Mouse (Mus musculus): Measurements from ENCODE around the gene Uck2. TPM values are rescaled to one million over a fixed set of nuclear protein-coding genes. Genes with fewer than 3 reads are reported as not detected.
A peak's percentile ranks its signal among the peaks of the same experiment; 100 is the strongest.

Uck2 gene
- polyA plus RNA-seq, 1 experiment: 7.4 TPM

DNA sequence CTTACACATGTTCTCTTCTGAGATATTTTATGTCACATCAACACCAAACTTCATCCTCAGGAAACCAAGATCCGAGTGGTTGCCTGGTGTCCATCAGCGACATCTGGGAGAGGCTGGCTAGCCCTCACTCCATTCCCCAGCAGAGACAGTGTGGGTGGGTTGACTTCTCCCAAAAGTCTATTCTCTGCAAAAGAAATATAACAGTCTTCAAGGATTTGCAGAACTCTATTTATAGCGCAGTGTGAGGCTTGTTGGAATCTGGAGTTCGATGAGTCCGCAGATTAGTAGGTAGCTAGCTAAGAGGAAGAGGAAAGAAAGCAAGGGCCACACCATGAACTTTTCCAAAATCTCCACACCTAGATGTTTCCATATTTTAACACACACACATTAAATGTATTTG is 2.0 kb upstream of the Uck2 start:
- Histone ChIP-seq H3K36me3 (ENCODE audit: control insufficient read depth) (no peaks in the 10 kb centered on the region; the same call in 1 of the 2 replicates), H3K27me3 (ENCODE audit: control insufficient read depth) (peaks cover 53% of the 10 kb centered on the region), H3K4me3 (replicated peaks) (no peak overlapping the region), H3K9me3 (ENCODE audit: control insufficient read depth, low read length) (no peaks in the 10 kb centered on the region), H3K4me1 (ENCODE audit: control insufficient read depth) (peaks cover 74% of the 10 kb centered on the region)
- no peak for TF ChIP-seq TAL1 (IDR thresholded peaks at IDR 0.05; ENCODE audit: low read length)
- no peak for TF ChIP-seq GATA1 (IDR thresholded peaks at IDR 0.05; ENCODE audit: low read length)

DNA sequence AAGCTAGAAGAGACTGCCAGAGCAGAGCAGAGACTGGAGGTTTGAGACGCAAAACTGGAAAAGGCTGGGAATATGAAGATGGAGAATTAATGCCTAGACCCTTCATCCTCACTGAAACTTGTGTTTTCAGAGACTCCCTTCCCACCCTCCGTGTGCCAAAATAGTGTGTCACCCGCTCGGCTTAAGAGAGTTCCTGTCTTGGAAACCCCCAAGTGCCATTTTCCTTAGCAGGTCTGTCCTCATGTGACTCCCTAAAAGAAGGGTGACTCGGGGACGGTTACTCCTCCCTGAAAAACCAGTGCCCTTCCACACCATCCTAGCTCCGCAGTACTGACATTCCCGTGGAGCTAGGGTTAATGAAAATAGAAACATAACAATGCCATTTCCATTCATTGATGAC is 236 bp upstream of the Uck2 start:
- no peak for TF ChIP-seq GATA1 (IDR thresholded peaks at IDR 0.05; ENCODE audit: low read length)
- TF ChIP-seq TAL1 (IDR thresholded peaks at IDR 0.05; ENCODE audit: low read length): no peak
- peaks cover 86% of the 10 kb centered on the region for H3K4me1 ChIP-seq (ENCODE audit: control insufficient read depth)

DNA sequence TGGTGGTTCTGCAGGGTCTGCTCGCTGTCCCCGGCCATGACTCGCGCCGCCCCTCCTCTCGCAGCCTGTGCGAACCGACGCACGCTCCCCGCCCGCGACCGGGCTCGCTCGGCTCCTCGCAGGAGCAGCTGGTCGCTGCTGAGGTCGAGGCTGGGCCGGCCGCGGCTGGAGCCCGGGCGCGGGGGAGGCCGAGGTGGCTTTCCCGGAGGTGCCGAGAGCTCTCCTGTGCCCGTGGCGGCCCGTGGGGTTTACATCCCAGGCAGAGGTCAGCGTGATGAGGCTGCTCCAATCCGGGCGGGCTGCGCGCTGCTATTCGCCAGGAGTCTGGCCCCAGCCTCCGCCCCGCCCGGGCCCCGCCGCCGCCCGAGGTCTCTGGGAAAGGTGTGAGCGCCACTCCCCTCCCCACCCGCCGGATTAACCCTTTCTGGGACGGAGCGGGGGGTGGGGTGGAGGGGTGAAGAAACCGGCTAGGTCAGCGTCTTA is 242 bp downstream of the Uck2 start:
- Histone ChIP-seq H3K9me3 (ENCODE audit: control insufficient read depth, low read length) (no peaks in the 10 kb centered on the region), H3K36me3 (ENCODE audit: control insufficient read depth) (peaks cover 8% of the 10 kb centered on the region), H3K27me3 (ENCODE audit: control insufficient read depth) (peaks cover 32% of the 10 kb centered on the region), H3K4me3 (replicated peaks) (peak overlapping the region; percentile 91), H3K4me1 (ENCODE audit: control insufficient read depth) (peaks cover 86% of the 10 kb centered on the region)
- TF ChIP-seq TAL1 (IDR thresholded peaks at IDR 0.05; ENCODE audit: low read length) (no peak), GATA1 (IDR thresholded peaks at IDR 0.05; ENCODE audit: low read length) (no peak)

More for the DNA sequence above, 236 bp upstream of the Uck2 start:
- Histone ChIP-seq H3K4me3 (replicated peaks) (peak overlapping the region; percentile 91), H3K36me3 (ENCODE audit: control insufficient read depth) (peaks cover 3% of the 10 kb centered on the region), H3K9me3 (ENCODE audit: control insufficient read depth, low read length) (no peaks in the 10 kb centered on the region), H3K27me3 (ENCODE audit: control insufficient read depth) (peaks cover 36% of the 10 kb centered on the region)

DNA sequence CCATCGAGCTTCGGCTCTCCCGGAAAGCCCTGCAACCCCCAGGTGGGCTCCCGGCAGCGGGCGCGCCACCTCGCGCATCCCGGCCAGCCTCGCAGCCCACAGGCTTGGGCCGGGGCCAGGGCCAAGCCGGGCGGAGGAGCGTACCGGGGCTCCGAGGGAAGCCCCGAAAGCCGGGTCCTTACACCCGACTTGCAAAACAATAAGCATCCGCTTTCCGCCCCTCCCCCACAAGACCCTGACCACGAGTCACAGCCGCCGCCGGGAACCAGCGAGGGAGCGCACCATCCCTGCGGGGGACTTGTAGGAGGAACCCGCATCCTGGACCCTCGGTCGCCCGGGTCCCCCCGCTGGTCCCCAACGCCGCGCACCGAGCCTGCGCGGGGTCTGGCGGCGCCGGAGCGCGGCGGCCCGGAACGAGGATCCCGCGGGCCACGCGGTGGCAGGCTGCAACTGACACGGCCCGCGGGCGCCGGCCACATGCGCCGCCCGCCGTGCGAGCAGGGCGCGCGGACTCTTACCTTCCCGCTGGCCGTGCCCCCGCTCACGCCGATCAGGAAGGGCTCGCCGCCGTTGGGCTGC is 773 bp downstream of the Uck2 start:
- TF ChIP-seq GATA1 (IDR thresholded peaks at IDR 0.05; ENCODE audit: low read length) (no peak), TAL1 (IDR thresholded peaks at IDR 0.05; ENCODE audit: low read length) (no peak)
- Histone ChIP-seq H3K27me3 (ENCODE audit: control insufficient read depth) (peaks cover 27% of the 10 kb centered on the region), H3K9me3 (ENCODE audit: control insufficient read depth, low read length) (no peaks in the 10 kb centered on the region), H3K4me1 (ENCODE audit: control insufficient read depth) (peaks cover 82% of the 10 kb centered on the region), H3K36me3 (ENCODE audit: control insufficient read depth) (peaks cover 8% of the 10 kb centered on the region), H3K4me3 (replicated peaks) (peak overlapping the region; percentile 91)

DNA sequence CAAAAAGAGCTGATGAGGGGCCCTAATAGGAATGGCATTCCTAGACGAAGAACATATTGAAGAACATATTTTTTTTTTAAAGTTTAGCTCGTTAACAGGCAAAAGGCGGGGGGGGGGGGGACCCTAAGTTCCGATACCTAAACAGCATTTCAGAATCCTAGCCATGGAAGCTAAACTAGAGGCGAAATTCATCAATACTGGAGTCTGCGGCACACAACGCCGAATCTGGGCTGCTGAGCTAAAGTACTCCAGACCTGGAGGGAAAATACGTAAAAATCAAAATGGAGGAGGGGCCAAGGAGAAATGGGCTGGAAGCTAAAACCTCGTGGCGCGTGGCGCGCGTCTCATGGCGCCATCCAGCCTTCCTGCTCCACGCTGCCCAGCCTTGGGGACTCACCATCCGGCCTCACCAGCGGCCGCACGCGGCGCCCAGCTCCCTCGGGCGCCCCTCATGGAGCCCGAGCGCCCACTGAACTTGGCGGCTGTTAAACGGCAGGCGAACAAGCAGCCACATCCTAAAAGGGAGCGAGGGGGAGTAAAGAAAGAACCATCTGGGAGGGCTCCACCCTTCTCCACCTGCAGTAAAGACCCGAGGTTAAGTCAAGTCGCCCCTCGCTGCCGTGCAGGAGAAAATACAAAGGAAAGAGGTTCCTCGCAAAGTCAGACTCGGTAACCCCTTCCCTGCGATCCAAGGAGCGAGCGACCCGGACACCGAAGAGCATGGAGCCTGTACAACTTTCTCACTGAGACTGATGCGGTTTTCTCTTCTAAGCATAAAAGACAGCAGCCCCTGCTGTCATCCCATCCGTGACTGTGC is 1.5 kb downstream of the Uck2 start:
- peak overlapping the region; percentile 91 for H3K4me3 ChIP-seq (replicated peaks)
- peaks cover 14% of the 10 kb centered on the region for H3K36me3 ChIP-seq (ENCODE audit: control insufficient read depth)
- no peak for TF ChIP-seq TAL1 (IDR thresholded peaks at IDR 0.05; ENCODE audit: low read length)
- TF ChIP-seq GATA1 (IDR thresholded peaks at IDR 0.05; ENCODE audit: low read length): no peak
- peaks cover 23% of the 10 kb centered on the region for H3K27me3 ChIP-seq (ENCODE audit: control insufficient read depth)
- no peaks in the 10 kb centered on the region for H3K9me3 ChIP-seq (ENCODE audit: control insufficient read depth, low read length)
- H3K4me1 ChIP-seq (ENCODE audit: control insufficient read depth): peaks cover 82% of the 10 kb centered on the region

DNA sequence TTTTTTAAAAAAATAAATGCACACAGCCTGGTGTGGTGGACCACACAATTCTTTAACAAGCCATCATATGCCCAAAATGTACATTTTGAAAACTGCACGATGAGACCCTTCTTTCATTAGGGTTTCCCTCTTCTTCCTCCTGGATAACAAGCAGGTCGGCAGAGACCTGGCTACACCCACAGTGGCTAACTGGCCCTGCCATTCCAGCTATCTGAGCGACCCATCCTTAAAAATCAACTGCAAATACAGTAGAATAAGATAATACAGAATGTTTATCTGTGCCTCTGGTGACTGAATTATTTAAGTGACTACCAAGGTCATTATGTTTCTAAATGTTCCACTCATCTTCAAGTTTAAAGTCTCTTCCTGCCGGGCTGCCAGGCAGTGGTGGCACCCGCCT is 2.4 kb downstream of the Uck2 start:
- TF ChIP-seq TAL1 (IDR thresholded peaks at IDR 0.05; ENCODE audit: low read length) (no peak), GATA1 (IDR thresholded peaks at IDR 0.05; ENCODE audit: low read length) (no peak)
- H3K36me3 ChIP-seq (ENCODE audit: control insufficient read depth): peaks cover 14% of the 10 kb centered on the region
- peaks cover 76% of the 10 kb centered on the region for H3K4me1 ChIP-seq (ENCODE audit: control insufficient read depth)
- peaks cover 23% of the 10 kb centered on the region for H3K27me3 ChIP-seq (ENCODE audit: control insufficient read depth)
- peak overlapping the region; percentile 91 for H3K4me3 ChIP-seq (replicated peaks)
- no peaks in the 10 kb centered on the region for H3K9me3 ChIP-seq (ENCODE audit: control insufficient read depth, low read length)

DNA sequence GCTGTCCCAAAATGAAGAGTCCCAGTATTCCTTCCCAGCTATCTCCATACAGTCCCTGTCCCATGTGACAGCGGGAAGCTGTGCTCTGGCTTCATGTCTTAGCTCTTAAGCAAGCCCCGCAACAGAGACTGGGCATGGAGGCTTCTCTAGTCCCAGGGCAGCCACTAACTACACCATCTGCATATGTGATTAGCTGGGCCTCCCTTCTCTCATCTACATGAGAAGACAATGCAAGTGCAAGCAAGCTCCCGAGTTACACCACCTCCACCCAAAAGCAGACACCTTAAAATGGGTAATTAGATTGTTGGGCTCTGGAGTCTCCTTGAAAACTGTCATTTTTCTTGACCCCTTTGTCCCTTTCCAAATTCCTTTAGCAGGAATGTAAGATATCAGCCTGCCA is 3.0 kb downstream of the Uck2 start:
- Histone ChIP-seq H3K9me3 (ENCODE audit: control insufficient read depth, low read length) (no peaks in the 10 kb centered on the region), H3K27me3 (ENCODE audit: control insufficient read depth) (peaks cover 21% of the 10 kb centered on the region), H3K4me1 (ENCODE audit: control insufficient read depth) (peaks cover 69% of the 10 kb centered on the region), H3K36me3 (ENCODE audit: control insufficient read depth) (peaks cover 14% of the 10 kb centered on the region), H3K4me3 (replicated peaks) (peak overlapping the region; percentile 19)
- TF ChIP-seq TAL1 (IDR thresholded peaks at IDR 0.05; ENCODE audit: low read length): no peak
- no peak for TF ChIP-seq GATA1 (IDR thresholded peaks at IDR 0.05; ENCODE audit: low read length)

DNA sequence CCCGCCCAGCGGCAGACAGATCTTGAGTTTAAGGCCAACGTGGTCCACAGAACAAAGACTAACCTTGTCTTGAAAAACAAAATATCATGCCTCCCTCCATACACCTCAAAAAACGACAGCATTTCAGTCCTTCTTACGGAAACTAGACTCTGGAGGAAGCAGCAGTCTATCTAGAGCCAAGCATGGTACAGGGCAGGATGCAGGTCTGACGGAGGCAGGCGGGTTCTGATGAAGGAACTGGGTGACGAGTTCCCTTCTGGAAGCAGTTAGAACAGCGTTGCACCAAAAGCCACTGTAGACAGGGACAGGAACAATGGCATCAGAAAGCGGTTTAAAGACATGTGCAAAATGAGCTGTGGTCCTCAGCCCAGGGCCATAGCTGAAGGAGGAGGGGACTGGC is 5.1 kb downstream of the Uck2 start:
- H3K4me1 ChIP-seq (ENCODE audit: control insufficient read depth): peaks cover 65% of the 10 kb centered on the region

DNA sequence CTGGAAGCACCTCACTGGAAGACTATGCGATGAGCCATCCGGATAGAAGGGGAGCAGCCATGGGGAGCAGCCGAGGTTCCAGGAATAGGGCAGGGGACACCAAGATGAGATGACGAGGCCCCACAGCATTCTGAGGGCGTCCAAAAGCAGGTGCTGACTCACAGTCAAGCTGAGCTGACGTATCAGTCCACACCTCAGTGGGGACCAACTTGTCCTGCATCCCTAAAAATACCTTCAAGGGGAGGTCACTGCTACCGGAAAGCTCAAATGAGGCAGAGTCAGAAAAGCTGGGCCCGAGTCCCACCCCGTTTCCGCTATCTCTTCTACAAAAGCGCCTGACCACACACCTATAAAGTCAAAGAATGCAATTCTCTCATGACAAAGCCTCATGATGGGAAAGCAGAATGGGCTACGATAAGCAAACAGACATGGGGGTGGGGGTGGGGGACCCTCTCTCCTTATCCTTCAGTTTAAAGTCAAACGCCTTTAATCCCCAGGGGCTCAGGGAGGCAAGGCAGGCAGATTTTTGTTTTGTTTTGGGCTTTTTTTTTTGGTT is 5.9 kb downstream of the Uck2 start:
- TF ChIP-seq TAL1 (IDR thresholded peaks at IDR 0.05; ENCODE audit: low read length) (no peak), GATA1 (IDR thresholded peaks at IDR 0.05; ENCODE audit: low read length) (no peak)
- Histone ChIP-seq H3K4me1 (ENCODE audit: control insufficient read depth) (peaks cover 65% of the 10 kb centered on the region), H3K36me3 (ENCODE audit: control insufficient read depth) (peaks cover 17% of the 10 kb centered on the region)

More for the DNA sequence above, 5.1 kb downstream of the Uck2 start:
- TF ChIP-seq TAL1 (IDR thresholded peaks at IDR 0.05; ENCODE audit: low read length) (no peak), GATA1 (IDR thresholded peaks at IDR 0.05; ENCODE audit: low read length) (no peak)
- H3K9me3 ChIP-seq (ENCODE audit: control insufficient read depth, low read length): no peaks in the 10 kb centered on the region
- H3K27me3 ChIP-seq (ENCODE audit: control insufficient read depth): peaks cover under 1% of the 10 kb centered on the region; the same call in 1 of the 2 replicates
- H3K4me3 ChIP-seq (replicated peaks): no peak overlapping the region
- H3K36me3 ChIP-seq (ENCODE audit: control insufficient read depth): peaks cover 17% of the 10 kb centered on the region

More for the DNA sequence above, 5.9 kb downstream of the Uck2 start:
- Histone ChIP-seq H3K9me3 (ENCODE audit: control insufficient read depth, low read length) (no peaks in the 10 kb centered on the region), H3K27me3 (ENCODE audit: control insufficient read depth) (no peaks in the 10 kb centered on the region), H3K4me3 (replicated peaks) (no peak overlapping the region)
